Mouse (Mus musculus) cerebellum, adult 18-20 months (tissue): ENCODE results near the gene Cyp2b10.
A peak's percentile ranks its signal among the peaks of the same experiment; 100 is the strongest.
"Not testable (repeated sequence)": the region's sequence is repeated elsewhere in the genome, so short reads cannot be mapped to it uniquely, and the experiment has no call there.

Experiments
- DNase-seq, 2 experiments: peaks; one replicate each; pipeline ENCODE4 v3.0.0; 2021

Cyp2b10 gene

GRCm38 (mm10) chr7:25897411-25897810 is at the start of gene Cyp2b10:
Cyp2b10 (plus strand) TSS chr7:25897620.
- no peak for DNase-seq

GRCm38 (mm10) chr7:25847722-25848443 is 49.5 kb upstream of the Cyp2b10 start:
- peak; percentile 59 to 77 for DNase-seq

- peak in 1 of 2 experiments; percentile 2 for DNase-seq
Measured at GRCm38 (mm10) chr7:25848444-25848812, 49.0 kb upstream of the Cyp2b10 start.

GRCm38 (mm10) chr7:25855082-25855481 is 42.3 kb upstream of the Cyp2b10 start:
- DNase-seq: peak; percentile 15 to 19

GRCm38 (mm10) chr7:25859962-25860870 is 37.2 kb upstream of the Cyp2b10 start:
- DNase-seq: no peak

GRCm38 (mm10) chr7:25862365-25862764 is 35.1 kb upstream of the Cyp2b10 start:
- no peak for DNase-seq

GRCm38 (mm10) chr7:25863756-25864155 is 33.7 kb upstream of the Cyp2b10 start:
- no peak for DNase-seq

GRCm38 (mm10) chr7:25864861-25865260 is 32.6 kb upstream of the Cyp2b10 start:
- DNase-seq: no peak

GRCm38 (mm10) chr7:25869789-25870188 is 27.6 kb upstream of the Cyp2b10 start:
- no peak for DNase-seq

GRCm38 (mm10) chr7:25872624-25873023 is 24.8 kb upstream of the Cyp2b10 start:
- no peak for DNase-seq

GRCm38 (mm10) chr7:25878735-25879134 is 18.7 kb upstream of the Cyp2b10 start:
- DNase-seq: no peak

GRCm38 (mm10) chr7:25880721-25881120 is 16.7 kb upstream of the Cyp2b10 start:
- DNase-seq: not testable (repeated sequence)

GRCm38 (mm10) chr7:25884272-25884671 is 13.1 kb upstream of the Cyp2b10 start:
- no peak for DNase-seq

- DNase-seq: no peak
Measured at GRCm38 (mm10) chr7:25887758-25888157, 9.7 kb upstream of the Cyp2b10 start.

- no peak for DNase-seq
Measured at GRCm38 (mm10) chr7:25893159-25893558, 4.3 kb upstream of the Cyp2b10 start.

GRCm38 (mm10) chr7:25895162-25895561 is 2.3 kb upstream of the Cyp2b10 start:
- DNase-seq: no peak

- DNase-seq: no peak
Measured at GRCm38 (mm10) chr7:25898064-25898463, 644 bp downstream of the Cyp2b10 start.

GRCm38 (mm10) chr7:25902061-25902690 is 4.8 kb downstream of the Cyp2b10 start:
- DNase-seq: no peak

- DNase-seq: no peak
Measured at GRCm38 (mm10) chr7:25903156-25903555, 5.7 kb downstream of the Cyp2b10 start.

- DNase-seq: no peak
Measured at GRCm38 (mm10) chr7:25904066-25904465, 6.6 kb downstream of the Cyp2b10 start.

- no peak for DNase-seq
Measured at GRCm38 (mm10) chr7:25904489-25904888, 7.1 kb downstream of the Cyp2b10 start.

GRCm38 (mm10) chr7:25907380-25907779 is 10.0 kb downstream of the Cyp2b10 start:
- no peak for DNase-seq

- DNase-seq: no peak
Measured at GRCm38 (mm10) chr7:25910046-25910445, 12.6 kb downstream of the Cyp2b10 start.
